Mouse (Mus musculus) thymus, adult 2 months (tissue): ENCODE results near the gene Coq8b. TPM values are rescaled to one million over a fixed set of nuclear protein-coding genes. Genes with fewer than 3 reads are reported as not detected.

Experiments
- DNase-seq: peaks from one replicate; pipeline ENCODE4 v3.0.0; 2021
- H3K27ac ChIP-seq: fragments of 200-500 bp; 2 replicates; pipeline ENCODE4 v1.5.1; 2012; ENCODE audit warnings: low read length, control low read depth; ENCODE audit not compliant: control insufficient read depth, insufficient read depth
- H3K27me3 ChIP-seq: fragments of 200-500 bp; 2 replicates; pipeline ENCODE4 v1.6.1; 2012; ENCODE audit warnings: mild to moderate bottlenecking, low read length, moderate library complexity, mixed read lengths; ENCODE audit not compliant: control insufficient read depth, insufficient read depth
- H3K36me3 ChIP-seq: fragments of 200-500 bp; 2 replicates; pipeline ENCODE4 v1.6.1; 2012; ENCODE audit warnings: mild to moderate bottlenecking, low read length, moderate library complexity; ENCODE audit not compliant: control insufficient read depth, insufficient read depth
- H3K4me1 ChIP-seq: fragments of 200-500 bp; replicated peaks from 2 replicates; pipeline ENCODE4 v1.6.1; 2012; ENCODE audit warnings: low read length; ENCODE audit not compliant: control insufficient read depth, insufficient read depth
- H3K4me3 ChIP-seq: fragments of 200-500 bp; 2 replicates; pipeline ENCODE4 v1.5.1; 2012; ENCODE audit warnings: mild to moderate bottlenecking, low read length, control low read depth, moderate library complexity; ENCODE audit not compliant: control insufficient read depth, insufficient read depth
- CTCF ChIP-seq: fragments of 200-500 bp; IDR thresholded peaks from 2 replicates; pipeline ENCODE4 v1.5.1; 2012; ENCODE audit warnings: mild to moderate bottlenecking, control low read depth, low read length, moderate library complexity, borderline replicate concordance; ENCODE audit not compliant: control insufficient read depth, poor library complexity, insufficient read depth; ENCODE audit errors: extremely low read depth
- POLR2A ChIP-seq: fragments of 200-500 bp; IDR thresholded peaks from 2 replicates; pipeline ENCODE4 v1.6.1; 2012; ENCODE audit warnings: mild to moderate bottlenecking, low read length, control low read depth, moderate library complexity; ENCODE audit not compliant: control insufficient read depth, poor library complexity, insufficient read depth; ENCODE audit errors: extremely low read depth
- WGBS: fragments of 180-500 bp; shearing (Covaris S2); methylation state at CpG from one replicate; pipeline ENCODE4 v1.1.7; 2018; 5-methylcytosine and 5-hydroxymethylcytosine counted together
- polyA plus RNA-seq: library from polyadenylated mRNA; depleted of rRNA; stranded (reverse); fragments of >200 nt; gene quantifications from 2 replicates; pipeline ENCODE4 v1.2.3, GENCODE M21; 2012; rRNA removed

The Coq8b gene
- 53.1 and 57.8 TPM in 2 replicates for polyA plus RNA-seq

- no peaks in the 10 kb centered on the region for H3K27me3 ChIP-seq
- H3K4me3 ChIP-seq, result peak within 1 kb of the TSS; percentile 54
- H3K36me3 ChIP-seq, result no peaks in the 10 kb centered on the region
- WGBS, result under 1% methylated on average over 25 of the region's 25 CpGs
- H3K4me1 ChIP-seq, result peaks cover 15% of the 10 kb centered on the region
- H3K27ac ChIP-seq, result no peak within 1 kb of the TSS
- DNase-seq, result peak; percentile 95
- TF ChIP-seq POLR2A (peak; percentile 29; the same call in 1 of the 2 replicates), CTCF (peak; percentile 43; the same call in 1 of the 2 replicates)
These were observed at the start of gene Coq8b for GRCm38 (mm10) chr7:27232781-27233281. Gene Coq8b, plus strand, starts transcription at chr7:27233023.

- no peak overlapping the region for H3K27ac ChIP-seq
- TF ChIP-seq POLR2A (no peak), CTCF (peak; percentile 63; the same call in 1 of the 2 replicates)
- H3K36me3 ChIP-seq, result peaks cover 28% of the 10 kb centered on the region
- H3K4me3 ChIP-seq, result no peak overlapping the region
- no peaks in the 10 kb centered on the region for H3K4me1 ChIP-seq
- no peaks in the 10 kb centered on the region for H3K27me3 ChIP-seq
- WGBS, result 88% methylated on average over 3 of the region's 3 CpGs
- peak; percentile 50 for DNase-seq
These were observed 47.9 kb upstream of the Coq8b start for GRCm38 (mm10) chr7:27184964-27185363.

- H3K27me3 ChIP-seq, result no peaks in the 10 kb centered on the region
- TF ChIP-seq POLR2A (no peak), CTCF (no peak)
- H3K36me3 ChIP-seq, result peaks cover 38% of the 10 kb centered on the region
- H3K4me3 ChIP-seq, result no peak overlapping the region
- H3K4me1 ChIP-seq, result no peaks in the 10 kb centered on the region
- no peak overlapping the region for H3K27ac ChIP-seq
- no peak for DNase-seq
- 96% methylated on average over 5 of the region's 5 CpGs for WGBS
These were observed 46.8 kb upstream of the Coq8b start for GRCm38 (mm10) chr7:27185986-27186385.

GRCm38 (mm10) chr7:27189271-27189931 lies 43.4 kb upstream of the Coq8b start:
- Histone ChIP-seq H3K36me3 (peaks cover 57% of the 10 kb centered on the region), H3K4me3 (no peak overlapping the region), H3K4me1 (no peaks in the 10 kb centered on the region), H3K27me3 (no peaks in the 10 kb centered on the region), H3K27ac (no peak overlapping the region)
- no peak for DNase-seq
- no peak for TF ChIP-seq POLR2A
- TF ChIP-seq CTCF, result no peak
- 99% methylated on average over 10 of the region's 10 CpGs for WGBS

GRCm38 (mm10) chr7:27192434-27192833 lies 40.4 kb upstream of the Coq8b start:
- H3K4me3 ChIP-seq, result no peak overlapping the region
- DNase-seq, result no peak
- H3K4me1 ChIP-seq, result peaks cover 6% of the 10 kb centered on the region
- TF ChIP-seq CTCF, result no peak
- no peak for TF ChIP-seq POLR2A
- 95% methylated on average over 5 of the region's 5 CpGs for WGBS
- H3K36me3 ChIP-seq, result peaks cover 45% of the 10 kb centered on the region
- H3K27ac ChIP-seq, result no peak overlapping the region
- no peaks in the 10 kb centered on the region for H3K27me3 ChIP-seq

- TF ChIP-seq POLR2A (no peak), CTCF (no peak)
- whole genome bisulfite sequencing, result 91% methylated on average over 4 of the region's 4 CpGs
- Histone ChIP-seq H3K36me3 (peaks cover 36% of the 10 kb centered on the region), H3K27ac (no peak overlapping the region), H3K4me1 (peaks cover 7% of the 10 kb centered on the region), H3K27me3 (no peaks in the 10 kb centered on the region), H3K4me3 (no peak overlapping the region)
- no peak for DNase-seq
These were observed 39.1 kb upstream of the Coq8b start for GRCm38 (mm10) chr7:27193731-27194130.
